Mouse (Mus musculus) monocyte, adult 2 months (primary cell): ENCODE data around the gene Stip1.
A peak's percentile ranks its signal among the peaks of the same experiment; 100 is the strongest.
"Not testable (repeated sequence)": the region's sequence is repeated elsewhere in the genome, so short reads cannot be mapped to it uniquely, and the experiment has no call there.

ENCODE experiments used
- DNase-seq, 2 experiments: peaks; one replicate each; pipeline ENCODE4 v3.0.0; 2022; ENCODE audit warnings: low spot score in 2 of 2, low read depth in 1 of 2

Stip1 gene

GRCm38 (mm10) chr19:7017541-7018457 is 22.0 kb downstream of the Stip1 start:
- DNase-seq: peak; percentile 41 to 58

GRCm38 (mm10) chr19:7014481-7015135 is 25.2 kb downstream of the Stip1 start:
- DNase-seq: no peak

- no peak for DNase-seq
These were observed 25.8 kb downstream of the Stip1 start for GRCm38 (mm10) chr19:7013984-7014383.

GRCm38 (mm10) chr19:7012426-7012825 is 27.3 kb downstream of the Stip1 start:
- no peak for DNase-seq

- DNase-seq: no peak
These were observed 32.7 kb downstream of the Stip1 start for GRCm38 (mm10) chr19:7006892-7007593.

- no peak for DNase-seq
These were observed 40.3 kb downstream of the Stip1 start for GRCm38 (mm10) chr19:6999360-7000063.

GRCm38 (mm10) chr19:6997721-6998290 is 42.0 kb downstream of the Stip1 start:
- no peak for DNase-seq

GRCm38 (mm10) chr19:6996006-6996405 is 43.8 kb downstream of the Stip1 start, which contains the start of the genes Nudt22 and Trpt1:
Nudt22 (minus strand) TSS chr19:6996117.
Trpt1 (plus strand) TSS chr19:6996131.
- peak in 1 of 2 experiments; percentile 50 for DNase-seq

GRCm38 (mm10) chr19:6995255-6995991 is 44.3 kb downstream of the Stip1 start:
- no peak for DNase-seq

GRCm38 (mm10) chr19:6994489-6994888 is 45.3 kb downstream of the Stip1 start:
- DNase-seq: no peak

GRCm38 (mm10) chr19:6994002-6994401 is 45.8 kb downstream of the Stip1 start:
- DNase-seq: no peak

GRCm38 (mm10) chr19:6993011-6993770 is 46.6 kb downstream of the Stip1 start:
- no peak for DNase-seq

- DNase-seq: peak; percentile 90 to 91
These were observed 47.5 kb downstream of the Stip1 start, which contains the start of gene Dnajc4 for GRCm38 (mm10) chr19:6992011-6992858. Dnajc4 (minus strand) TSS chr19:6992572.

GRCm38 (mm10) chr19:6991166-6991565 is 48.6 kb downstream of the Stip1 start:
- not testable (repeated sequence) for DNase-seq

GRCm38 (mm10) chr19:6990712-6991111 is 49.1 kb downstream of the Stip1 start:
- no peak for DNase-seq

GRCm38 (mm10) chr19:6989251-6989650 is 50.5 kb downstream of the Stip1 start:
- no peak for DNase-seq

- no peak for DNase-seq
These were observed 51.9 kb downstream of the Stip1 start for GRCm38 (mm10) chr19:6987904-6988285.
